25 mouse cellular contexts compared by ENCODE assay signal in genomic region chr3:88090106-88090505, GRCm38 (mm10). TPM values are rescaled to one million over a fixed set of nuclear protein-coding genes. Genes with fewer than 3 reads are reported as not detected.
"Had no signal": no experiment of that assay in that cellular context is flagged by ENCODE, and none has a peak within 500 bp of the region (broad histone marks: within the 10 kb centered on the region; RNA-seq: fewer than 3 reads in every experiment).

No protein-coding gene starts in this region.

- H3K9me3 ChIP-seq: lung, embryonic 15.5 days; megakaryocyte, embryonic 14.5 days; midbrain, embryonic 13.5 days; midbrain, embryonic 15.5 days; neural tube, embryonic 12.5 days had no signal

- H3K36me3 ChIP-seq: midbrain, embryonic 15.5 days had no signal

- DNase-seq: liver, postnatal 0 days; lung, adult 2 months; lung, postnatal 14 days; lung, postnatal 36 days; right cerebral cortex, postnatal 14 days; spleen, adult 18-20 months; thymus, adult 18-20 months; thymus, postnatal 14 days; thymus, postnatal 36 days had no signal

- H3K4me1 ChIP-seq: lung, embryonic 15.5 days; midbrain, embryonic 13.5 days; midbrain, embryonic 15.5 days; neural tube, embryonic 12.5 days had no signal

- H3K4me3 ChIP-seq: lung, embryonic 15.5 days; megakaryocyte, embryonic 14.5 days; midbrain, embryonic 13.5 days; midbrain, embryonic 15.5 days; neural tube, embryonic 12.5 days had no signal

- H3K27ac ChIP-seq: lung, embryonic 15.5 days; macrophage; midbrain, embryonic 13.5 days; midbrain, embryonic 15.5 days; neural tube, embryonic 12.5 days had no signal

- H3K27me3 ChIP-seq: lung, embryonic 15.5 days; megakaryocyte, embryonic 14.5 days; midbrain, embryonic 13.5 days; midbrain, embryonic 15.5 days; neural tube, embryonic 12.5 days had no signal

- H3K9ac ChIP-seq: liver, postnatal 0 days; lung, embryonic 15.5 days; midbrain, embryonic 13.5 days; midbrain, embryonic 15.5 days; neural tube, embryonic 12.5 days had no signal

- ATAC-seq: liver, postnatal 0 days; lung, postnatal 0 days; midbrain, embryonic 13.5 days; midbrain, embryonic 15.5 days had no signal

- H3K4me2 ChIP-seq: lung, embryonic 15.5 days; midbrain, embryonic 11.5 days; midbrain, embryonic 13.5 days; midbrain, embryonic 15.5 days; neural tube, embryonic 12.5 days had no signal

RNA-seq across cellular contexts. Expression of gene Iqgap3, which starts 8.3 kb away (rescaled TPM):
- total RNA-seq: monocyte, adult 5-6 weeks; neutrophil, adult 5-6 weeks had no signal

RNA-seq across cellular contexts. Expression of gene Ttc24, which starts 12.0 kb away (rescaled TPM):
- total RNA-seq: megakaryocyte progenitor cell, adult 5-6 weeks; midbrain, postnatal 0 days; monocyte, adult 5-6 weeks; neutrophil, adult 5-6 weeks had no signal
- polyA plus RNA-seq: liver, postnatal 0 days; lung, adult 2 months; lung, embryonic 15.5 days; lung, postnatal 0 days; macrophage; midbrain, embryonic 11.5 days; midbrain, embryonic 13.5 days; midbrain, embryonic 15.5 days; midbrain, postnatal 0 days; neural tube, embryonic 12.5 days; neural tube, embryonic 14.5 days; small intestine, adult 2 months; stomach, embryonic 14.5 days; stomach, embryonic 16.5 days had no signal
